Mouse (Mus musculus): Measurements from ENCODE around the gene Smg1.
A peak's percentile ranks its signal among the peaks of the same experiment; 100 is the strongest.

The Smg1 gene

GRCm38 (mm10) chr7:118243453-118244385 lies at the start of gene Smg1:
Gene Smg1, minus strand, starts transcription at chr7:118243670.
- DNase-seq: peak; percentile 95 to 96

- DNase-seq: no peak
Measured at GRCm38 (mm10) chr7:118283186-118283585, 39.7 kb upstream of the Smg1 start.

GRCm38 (mm10) chr7:118282543-118282942 lies 39.1 kb upstream of the Smg1 start:
- DNase-seq: no peak

- no peak for DNase-seq
Measured at GRCm38 (mm10) chr7:118279521-118279920, 36.1 kb upstream of the Smg1 start.

GRCm38 (mm10) chr7:118277335-118277910 lies 34.0 kb upstream of the Smg1 start:
- no peak for DNase-seq

- no peak for DNase-seq
Measured at GRCm38 (mm10) chr7:118276684-118277334, 33.3 kb upstream of the Smg1 start.

- no peak for DNase-seq
Measured at GRCm38 (mm10) chr7:118275265-118275664, 31.8 kb upstream of the Smg1 start.

GRCm38 (mm10) chr7:118274851-118275250 lies 31.4 kb upstream of the Smg1 start:
- no peak for DNase-seq

GRCm38 (mm10) chr7:118274169-118274568 lies 30.7 kb upstream of the Smg1 start:
- no peak for DNase-seq

- DNase-seq: peak; percentile 74 to 80
Measured at GRCm38 (mm10) chr7:118266099-118266498, 22.6 kb upstream of the Smg1 start.

- DNase-seq: no peak
Measured at GRCm38 (mm10) chr7:118263606-118264005, 20.1 kb upstream of the Smg1 start.

- no peak for DNase-seq
Measured at GRCm38 (mm10) chr7:118262409-118262808, 18.9 kb upstream of the Smg1 start.

- DNase-seq: peak; percentile 59 to 78
Measured at GRCm38 (mm10) chr7:118259676-118260305, 16.3 kb upstream of the Smg1 start.

- DNase-seq: no peak
Measured at GRCm38 (mm10) chr7:118258451-118258850, 15.0 kb upstream of the Smg1 start.

GRCm38 (mm10) chr7:118256740-118257139 lies 13.3 kb upstream of the Smg1 start:
- peak in 1 of 2 experiments; percentile 5 for DNase-seq

GRCm38 (mm10) chr7:118254460-118254859 lies 11.0 kb upstream of the Smg1 start:
- DNase-seq: peak; percentile 90 to 91

- DNase-seq: no peak
Measured at GRCm38 (mm10) chr7:118254015-118254414, 10.5 kb upstream of the Smg1 start.

GRCm38 (mm10) chr7:118252979-118253378 lies 9.5 kb upstream of the Smg1 start:
- no peak for DNase-seq

- peak; percentile 78 to 85 for DNase-seq
Measured at GRCm38 (mm10) chr7:118252349-118252748, 8.9 kb upstream of the Smg1 start.

GRCm38 (mm10) chr7:118251392-118252170 lies 8.1 kb upstream of the Smg1 start:
- DNase-seq: peak in 1 of 2 experiments; percentile 40

GRCm38 (mm10) chr7:118250482-118251160 lies 7.2 kb upstream of the Smg1 start:
- DNase-seq: no peak

- no peak for DNase-seq
Measured at GRCm38 (mm10) chr7:118249563-118249962, 6.1 kb upstream of the Smg1 start.

All from cerebellum, postnatal 36 days (tissue).